Mouse (Mus musculus) G1E (cell line): ENCODE measurements around the gene Ndufa12.

Experiments
- CTCF ChIP-seq: IDR thresholded peaks from 2 replicates; pipeline ENCODE4 v1.5.1; 2012; ENCODE audit warnings: low read depth, low read length, inconsistent platforms, mixed read lengths
- GATA1 ChIP-seq: IDR thresholded peaks from 2 replicates; pipeline ENCODE4 v1.6.1; 2012; ENCODE audit warnings: borderline replicate concordance, low read length, inconsistent platforms, mixed read lengths
- GATA2 ChIP-seq: IDR thresholded peaks from 2 replicates; pipeline ENCODE4 v1.6.1; 2012; ENCODE audit warnings: low read depth, low read length, inconsistent platforms, borderline replicate concordance
- POLR2AphosphoS5 ChIP-seq: IDR thresholded peaks from 2 replicates; pipeline ENCODE4 v1.6.1; 2012; ENCODE audit warnings: low read depth, low read length, inconsistent platforms; ENCODE audit not compliant: insufficient replicate concordance
- TAL1 ChIP-seq: conservative IDR thresholded peaks from 2 replicates; pipeline ENCODE4 v1.6.1; 2012; ENCODE audit warnings: low read depth, low read length, inconsistent platforms, mixed read lengths

DNA sequence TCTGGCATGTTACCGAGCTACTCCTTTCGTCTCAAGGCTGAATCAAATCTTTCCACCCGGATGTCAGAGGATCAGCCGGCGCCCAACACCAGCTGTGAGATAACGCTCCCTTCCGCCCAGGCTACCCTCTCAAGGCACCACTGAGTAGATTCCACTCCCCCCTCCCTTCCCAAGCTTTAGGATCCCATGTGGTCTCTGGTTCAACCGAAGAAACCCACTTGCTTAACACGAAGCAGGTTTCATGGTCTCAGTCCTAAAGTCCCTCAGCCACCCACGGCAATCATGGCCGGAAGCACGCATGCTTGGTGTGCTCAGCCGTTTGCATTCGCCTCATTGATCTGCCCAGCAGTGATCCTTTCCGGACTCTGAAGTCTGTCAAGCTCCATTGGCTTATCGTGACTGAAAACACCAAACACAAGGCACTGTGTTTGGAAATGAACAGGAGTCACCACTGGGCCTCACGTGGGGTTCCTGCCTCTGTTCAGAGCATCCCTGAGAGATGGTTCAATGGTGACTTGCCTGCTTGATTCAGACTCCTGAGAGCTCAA, 54.8 kb downstream of the Ndufa12 start:
- TF ChIP-seq GATA2 = no peak
- TF ChIP-seq CTCF = no peak
- no peak for TF ChIP-seq POLR2AphosphoS5
- no peak for TF ChIP-seq GATA1
- TF ChIP-seq TAL1 = no peak
